Mouse (Mus musculus) G1E-ER4 (cell line): ENCODE results near the gene Vpreb3. TPM values are rescaled to one million over a fixed set of nuclear protein-coding genes. Genes with fewer than 3 reads are reported as not detected.

Source experiments
- GATA1 ChIP-seq: IDR thresholded peaks from one replicate; pipeline ENCODE4 v1.8.0; 2012; ENCODE audit warnings: low read length, inconsistent platforms
- polyA plus RNA-seq: library from polyadenylated mRNA; stranded (reverse); fragments of >175 nt; gene quantifications from 2 replicates; pipeline ENCODE4 v1.2.3, GENCODE M21; 2012

Gene Vpreb3
- polyA plus RNA-seq, 1 experiment = not detected

- no peak for TF ChIP-seq GATA1
Observed at GRCm38 (mm10) chr10:75921726-75922560, 20.9 kb upstream of the Vpreb3 start.

GRCm38 (mm10) chr10:75924324-75924723 lies 18.5 kb upstream of the Vpreb3 start:
- no peak for TF ChIP-seq GATA1

GRCm38 (mm10) chr10:75926396-75926795 lies 16.5 kb upstream of the Vpreb3 start:
- TF ChIP-seq GATA1 = no peak

GRCm38 (mm10) chr10:75930304-75930703 lies 12.6 kb upstream of the Vpreb3 start:
- no peak for TF ChIP-seq GATA1

- no peak for TF ChIP-seq GATA1
Observed at GRCm38 (mm10) chr10:75931311-75931710, 11.5 kb upstream of the Vpreb3 start.

GRCm38 (mm10) chr10:75932081-75932678 lies 10.7 kb upstream of the Vpreb3 start:
- no peak for TF ChIP-seq GATA1

GRCm38 (mm10) chr10:75932891-75933290 lies 10.0 kb upstream of the Vpreb3 start, which contains the start of gene Chchd10:
TSS of gene Chchd10 (plus strand) at chr10:75933130.
- TF ChIP-seq GATA1 = no peak

GRCm38 (mm10) chr10:75934991-75935390 lies 7.9 kb upstream of the Vpreb3 start:
- no peak for TF ChIP-seq GATA1

GRCm38 (mm10) chr10:75935680-75936541 lies 6.9 kb upstream of the Vpreb3 start, which contains the start of gene Mmp11:
TSS of gene Mmp11 (minus strand) at chr10:75936496.
- no peak for TF ChIP-seq GATA1

- TF ChIP-seq GATA1 = no peak
Observed at GRCm38 (mm10) chr10:75936909-75937667, 5.8 kb upstream of the Vpreb3 start.

- TF ChIP-seq GATA1 = no peak
Observed at GRCm38 (mm10) chr10:75937851-75938643, 4.8 kb upstream of the Vpreb3 start.

- TF ChIP-seq GATA1 = no peak
Observed at GRCm38 (mm10) chr10:75939481-75940234, 3.2 kb upstream of the Vpreb3 start.

GRCm38 (mm10) chr10:75940520-75940919 lies 2.3 kb upstream of the Vpreb3 start, which contains the start of gene Gm867:
TSS of gene Gm867 (minus strand) at chr10:75940672.
- TF ChIP-seq GATA1 = no peak
